Comparison of ENCODE assay signal across 24 mouse cellular contexts in the genomic region with DNA sequence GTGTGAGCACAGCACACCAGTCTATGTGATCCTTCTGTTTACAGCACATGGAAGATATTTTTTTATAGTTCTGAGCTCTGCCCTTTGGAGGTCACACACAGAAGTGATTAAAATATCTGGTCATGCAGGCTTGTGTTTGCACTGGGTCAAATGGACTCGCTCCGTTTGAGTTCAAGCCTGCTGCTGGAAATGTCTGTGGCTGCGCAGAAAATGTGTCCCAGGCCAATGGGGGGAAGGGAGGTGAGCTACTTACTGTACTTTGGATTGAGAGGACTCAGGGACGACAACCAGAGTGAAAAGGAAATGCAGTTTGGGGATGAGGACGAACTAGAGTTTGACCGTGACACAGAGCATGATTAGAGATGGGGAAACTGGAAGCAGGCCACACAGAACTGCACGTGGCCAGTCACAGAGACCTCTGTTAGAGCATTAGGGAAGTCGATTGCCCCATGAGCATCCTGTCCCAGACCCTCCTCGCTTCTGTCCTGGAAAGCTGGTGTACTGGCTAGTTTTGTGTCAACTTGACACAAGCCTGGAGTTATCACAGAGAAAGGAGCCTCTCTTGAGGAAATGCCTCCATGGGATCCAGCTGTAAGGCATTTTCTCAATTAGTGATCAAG. TPM values are rescaled to one million over a fixed set of nuclear protein-coding genes. Genes with fewer than 3 reads are reported as not detected.
DNase-seq lines count a peak whose midpoint lies in the region; ATAC-seq and TF ChIP-seq lines count a peak whose summit lies in the region.
"Had no signal": no experiment of that assay in that cellular context is flagged by ENCODE, and none has a peak within 500 bp of the region (broad histone marks: within the 10 kb centered on the region; RNA-seq: fewer than 3 reads in every experiment).

No protein-coding gene starts in this region.

- 9% methylated on average over 9 of the region's 9 CpGs for WGBS in liver, adult 2 months
- 61% methylated on average over 9 of the region's 9 CpGs for WGBS in stomach, postnatal 0 days

- no peaks in the 10 kb centered on the region for H3K36me3 ChIP-seq in liver, adult 2 months (ENCODE audit: control insufficient read depth, insufficient read depth, low read length)
- no peaks in the 10 kb centered on the region for H3K36me3 ChIP-seq in stomach, postnatal 0 days (ENCODE audit: control insufficient read depth, insufficient read depth, low read length)
- H3K36me3 ChIP-seq: embryonic facial prominence, embryonic 12.5 days; forebrain, embryonic 12.5 days; forebrain, embryonic 15.5 days; heart, embryonic 10.5 days; heart, embryonic 13.5 days had no signal

- H3K4me2 ChIP-seq in stomach, postnatal 0 days (replicated peaks; ENCODE audit: low read depth) = no peak overlapping the region
- H3K4me2 ChIP-seq: embryonic facial prominence, embryonic 12.5 days; forebrain, embryonic 12.5 days; forebrain, embryonic 15.5 days; heart, embryonic 13.5 days; hindbrain, embryonic 14.5 days had no signal

- TF ChIP-seq EP300 in stomach, postnatal 0 days (optimal IDR thresholded peaks at IDR 0.05) = no peak

- DNase-seq in liver, adult 2 months (ENCODE audit: extremely low read depth, low read depth, low spot score) = peak; percentile 96
- no peak for DNase-seq in liver
- DNase-seq in stomach, postnatal 0 days (ENCODE audit: low spot score) = no peak
- no peak for DNase-seq in right cerebral cortex, postnatal 25 days
- no peak for DNase-seq in left cerebral cortex, postnatal 25 days (ENCODE audit: low spot score in 2 of 2)
- DNase-seq: adrenal gland, adult 8-10 months; adrenal gland, postnatal 25 days; cerebellum, adult 18-20 months; cerebellum, adult 9-10 months; cerebellum, postnatal 14 days; gastrocnemius, postnatal 25 days; heart, adult 2 months; heart, postnatal 14 days; heart, postnatal 4 days had no signal

- TF ChIP-seq POLR2A in liver, adult 2 months (IDR thresholded peaks at IDR 0.05; ENCODE audit: extremely low read depth, insufficient read depth, low read length) = no peak

- no peaks in the 10 kb centered on the region for H3K9me3 ChIP-seq in stomach, postnatal 0 days (ENCODE audit: control insufficient read depth, low read length)
- H3K9me3 ChIP-seq: embryonic facial prominence, embryonic 12.5 days; forebrain, embryonic 12.5 days; forebrain, embryonic 15.5 days; heart, embryonic 10.5 days; heart, embryonic 13.5 days had no signal

- no peaks in the 10 kb centered on the region for H3K79me2 ChIP-seq in liver, adult 2 months (ENCODE audit: control insufficient read depth, insufficient read depth, low read length)

- intact Hi-C loops in left cerebral cortex, postnatal 25 days (cut with DNase I) = no loop called here

- H3K27ac ChIP-seq in liver, adult 2 months (replicated peaks; ENCODE audit: insufficient read depth, low read depth, low read length) = peak overlapping the region; percentile 65
- H3K27ac ChIP-seq in stomach, postnatal 0 days (replicated peaks) = no peak overlapping the region
- H3K27ac ChIP-seq: embryonic facial prominence, embryonic 12.5 days; forebrain, embryonic 12.5 days; forebrain, embryonic 15.5 days; heart, adult 2 months; heart, embryonic 10.5 days; heart, embryonic 13.5 days; hindbrain, embryonic 14.5 days had no signal

- no peak overlapping the region for H3K9ac ChIP-seq in liver, adult 2 months (ENCODE audit: low read depth, low read length)
- H3K9ac ChIP-seq in stomach, postnatal 0 days (ENCODE audit: low read length) = no peak overlapping the region
- H3K9ac ChIP-seq: embryonic facial prominence, embryonic 12.5 days; forebrain, embryonic 12.5 days; forebrain, embryonic 15.5 days; heart, embryonic 13.5 days; hindbrain, embryonic 14.5 days had no signal

- peak; percentile 88 for ATAC-seq in granulocyte monocyte progenitor cell, adult 5-6 weeks (replicated peaks; ENCODE audit: poor library complexity, severe bottlenecking)
- ATAC-seq in megakaryocyte, adult 5-6 weeks (ENCODE audit: poor library complexity, severe bottlenecking) = peak; percentile 43; the same call in 1 of the 2 replicates
- ATAC-seq in stomach, postnatal 0 days (ENCODE audit: low FRiP score, low TSS enrichment) = 0 out of 2 replicates have a peak, but pooled peaks have one; percentile 24
- ATAC-seq: CD4-positive, CD25-positive, alpha-beta regulatory T cell, adult 4 months; forebrain, embryonic 15.5 days had no signal

- no peak for TF ChIP-seq CTCF in liver, adult 2 months (IDR thresholded peaks at IDR 0.05; ENCODE audit: low read depth, low read length)
- no peak for TF ChIP-seq CTCF in stomach, postnatal 0 days (IDR thresholded peaks at IDR 0.05; ENCODE audit: low read depth)

- H3K4me1 ChIP-seq in liver, adult 2 months (ENCODE audit: control insufficient read depth, insufficient read depth, low read length) = peaks cover 12% of the 10 kb centered on the region
- H3K4me1 ChIP-seq in stomach, postnatal 0 days (replicated peaks; ENCODE audit: control insufficient read depth, insufficient read depth) = no peaks in the 10 kb centered on the region
- H3K4me1 ChIP-seq: embryonic facial prominence, embryonic 12.5 days; forebrain, embryonic 12.5 days; forebrain, embryonic 15.5 days; heart, embryonic 10.5 days; heart, embryonic 13.5 days had no signal

- H3K27me3 ChIP-seq in liver, adult 2 months (ENCODE audit: control insufficient read depth, insufficient read depth, low read length) = no peaks in the 10 kb centered on the region
- H3K27me3 ChIP-seq in stomach, postnatal 0 days (ENCODE audit: control insufficient read depth, insufficient read depth, low read length) = no peaks in the 10 kb centered on the region
- H3K27me3 ChIP-seq: embryonic facial prominence, embryonic 12.5 days; forebrain, embryonic 12.5 days; forebrain, embryonic 15.5 days had no signal

- no peak overlapping the region for H3K4me3 ChIP-seq in liver, adult 2 months (ENCODE audit: insufficient read depth, low read depth, low read length)
- H3K4me3 ChIP-seq in stomach, postnatal 0 days (ENCODE audit: low read depth, low read length) = no peak overlapping the region
- H3K4me3 ChIP-seq: embryonic facial prominence, embryonic 12.5 days; erythroblast, embryonic 14.5 days; forebrain, embryonic 12.5 days; forebrain, embryonic 15.5 days; heart, adult 2 months; heart, embryonic 10.5 days; heart, embryonic 13.5 days had no signal

RNA-seq across cellular contexts. Expression of a gene that starts 10.3 kb away (rescaled TPM):
- total RNA-seq in liver, adult 2 months (2014; rRNA removed) = 7.6 and 15.2 TPM in 2 replicates
- polyA plus RNA-seq in liver, adult 2 months (2012; rRNA removed) = 53.0 and 64.7 TPM in 2 replicates
- 33.6 and 46.5 TPM in 2 replicates for total RNA-seq in granulocyte monocyte progenitor cell, adult 5-6 weeks (2014; fragmentation: Nextera tagmentation)
- total RNA-seq in granulocyte monocyte progenitor cell, adult 5-6 weeks (2017) = 3.8 and 8.2 TPM in 2 replicates
- 16.8 and 17.8 TPM in 2 replicates for total RNA-seq in megakaryocyte, adult 5-6 weeks (2015)
- 6.3 and 7.2 TPM in 2 replicates for total RNA-seq in megakaryocyte, adult 5-6 weeks (2017)
- polyA plus RNA-seq in stomach, postnatal 0 days (2015; fragmentation: Nextera tagmentation; extraction: Ambion mirVana) = 18.5 and 21.1 TPM in 2 replicates
- total RNA-seq in left cerebral cortex, postnatal 25 days (2021) = 10 to 100 TPM; 45.4 to 49.5 TPM

RNA-seq across cellular contexts. Expression of a gene that starts 20.4 kb away (rescaled TPM):
- total RNA-seq in liver, adult 2 months (2014; rRNA removed) = 8.0 and 9.9 TPM in 2 replicates
- polyA plus RNA-seq in liver, adult 2 months (2012; rRNA removed) = 10.6 and 12.7 TPM in 2 replicates
- total RNA-seq in granulocyte monocyte progenitor cell, adult 5-6 weeks (2014; fragmentation: Nextera tagmentation) = 35.2 and 38.6 TPM in 2 replicates
- total RNA-seq in granulocyte monocyte progenitor cell, adult 5-6 weeks (2017) = 32.2 and 37.7 TPM in 2 replicates
- total RNA-seq in megakaryocyte, adult 5-6 weeks (2015) = 31.1 and 32.2 TPM in 2 replicates
- total RNA-seq in megakaryocyte, adult 5-6 weeks (2017) = 53.7 and 54.8 TPM in 2 replicates
- 21.2 and 21.4 TPM in 2 replicates for polyA plus RNA-seq in stomach, postnatal 0 days (2015; fragmentation: Nextera tagmentation; extraction: Ambion mirVana)
- 10 to 100 TPM; 17.5 to 18.5 TPM for total RNA-seq in left cerebral cortex, postnatal 25 days (2021)

RNA-seq across cellular contexts. Expression of a gene that starts 21.5 kb away (rescaled TPM):
- total RNA-seq in liver, adult 2 months (2014; rRNA removed) = 27.1 and 27.2 TPM in 2 replicates
- 13.6 and 16.8 TPM in 2 replicates for polyA plus RNA-seq in liver, adult 2 months (2012; rRNA removed)
- total RNA-seq in granulocyte monocyte progenitor cell, adult 5-6 weeks (2014; fragmentation: Nextera tagmentation) = 39.7 and 52.3 TPM in 2 replicates
- total RNA-seq in granulocyte monocyte progenitor cell, adult 5-6 weeks (2017) = 45.2 and 46.1 TPM in 2 replicates
- total RNA-seq in megakaryocyte, adult 5-6 weeks (2015) = 28.7 and 35.8 TPM in 2 replicates
- total RNA-seq in megakaryocyte, adult 5-6 weeks (2017) = 31.0 and 33.0 TPM in 2 replicates
- polyA plus RNA-seq in stomach, postnatal 0 days (2015; fragmentation: Nextera tagmentation; extraction: Ambion mirVana) = 35.0 and 36.6 TPM in 2 replicates
- 10 to 100 TPM; 45.1 to 47.0 TPM for total RNA-seq in left cerebral cortex, postnatal 25 days (2021)

RNA-seq across cellular contexts. Expression of a gene that starts 21.6 kb away (rescaled TPM):
- total RNA-seq in liver, adult 2 months (2014; rRNA removed) = 455 and 560 TPM in 2 replicates
- polyA plus RNA-seq in liver, adult 2 months (2012; rRNA removed) = 715 and 820 TPM in 2 replicates
- total RNA-seq in granulocyte monocyte progenitor cell, adult 5-6 weeks (2014; fragmentation: Nextera tagmentation) = 2,326 and 2,717 TPM in 2 replicates
- 1,639 and 2,001 TPM in 2 replicates for total RNA-seq in granulocyte monocyte progenitor cell, adult 5-6 weeks (2017)
- total RNA-seq in megakaryocyte, adult 5-6 weeks (2015) = 2,056 and 2,077 TPM in 2 replicates
- total RNA-seq in megakaryocyte, adult 5-6 weeks (2017) = 1,670 and 1,985 TPM in 2 replicates
- 818 and 857 TPM in 2 replicates for polyA plus RNA-seq in stomach, postnatal 0 days (2015; fragmentation: Nextera tagmentation; extraction: Ambion mirVana)
- 100 to 1,000 TPM; 593 to 625 TPM for total RNA-seq in left cerebral cortex, postnatal 25 days (2021)

RNA-seq across cellular contexts. Expression of a gene that starts 24.9 kb away (rescaled TPM):
- 10.9 and 12.6 TPM in 2 replicates for total RNA-seq in liver, adult 2 months (2014; rRNA removed)
- polyA plus RNA-seq in liver, adult 2 months (2012; rRNA removed) = 52.6 and 52.7 TPM in 2 replicates
- total RNA-seq in granulocyte monocyte progenitor cell, adult 5-6 weeks (2014; fragmentation: Nextera tagmentation) = 5.0 and 17.6 TPM in 2 replicates
- total RNA-seq in granulocyte monocyte progenitor cell, adult 5-6 weeks (2017) = 13.7 and 17.6 TPM in 2 replicates
- total RNA-seq in megakaryocyte, adult 5-6 weeks (2015) = 8.9 and 10.0 TPM in 2 replicates
- 10.4 and 11.3 TPM in 2 replicates for total RNA-seq in megakaryocyte, adult 5-6 weeks (2017)
- 31.8 and 33.2 TPM in 2 replicates for polyA plus RNA-seq in stomach, postnatal 0 days (2015; fragmentation: Nextera tagmentation; extraction: Ambion mirVana)
- 10 to 100 TPM; 33.4 to 38.1 TPM for total RNA-seq in left cerebral cortex, postnatal 25 days (2021)

Comparison
In these comparisons a context has a peak if more than half of its experiments do, and no peak if none do; other contexts are left out.
1. ATAC-seq: peak in every context shown above with its lines; median percentile 88 in granulocyte monocyte progenitor cell, adult 5-6 weeks; 43 in megakaryocyte, adult 5-6 weeks; 24 in stomach, postnatal 0 days.